Mouse (Mus musculus): ENCODE results near the gene Ankrd27.
A peak's percentile ranks its signal among the peaks of the same experiment; 100 is the strongest.

GRCm38 (mm10) chr7:35651583-35652270, 65.7 kb downstream of the Ankrd27 start:
- TF ChIP-seq CTCF (IDR thresholded peaks at IDR 0.05; ENCODE audit: low read depth, low read length) (peak; percentile 14; the same call in 1 of the 2 replicates), POLR2A (IDR thresholded peaks at IDR 0.05; ENCODE audit: extremely low read depth, insufficient read depth, low read length) (no peak)

Measured in liver, adult 2 months (tissue).